Mouse (Mus musculus) kidney, adult 11 months (tissue): Measurements from ENCODE around the gene Zmynd11.
"Not testable (repeated sequence)": the region's sequence is repeated elsewhere in the genome, so short reads cannot be mapped to it uniquely, and the experiment has no call there.

ENCODE experiments used
- DNase-seq: peaks from one replicate; pipeline ENCODE4 v3.0.0; 2022

The Zmynd11 gene

GRCm38 (mm10) chr13:9764646-9765536 lies at the start of gene Zmynd11:
TSS of gene Zmynd11 (minus strand) at chr13:9765330.
- peak; percentile 47 for DNase-seq

- DNase-seq = no peak
Measured at GRCm38 (mm10) chr13:9795889-9796631, 30.9 kb upstream of the Zmynd11 start.

- DNase-seq = no peak
Measured at GRCm38 (mm10) chr13:9786050-9786449, 20.9 kb upstream of the Zmynd11 start.

DNA sequence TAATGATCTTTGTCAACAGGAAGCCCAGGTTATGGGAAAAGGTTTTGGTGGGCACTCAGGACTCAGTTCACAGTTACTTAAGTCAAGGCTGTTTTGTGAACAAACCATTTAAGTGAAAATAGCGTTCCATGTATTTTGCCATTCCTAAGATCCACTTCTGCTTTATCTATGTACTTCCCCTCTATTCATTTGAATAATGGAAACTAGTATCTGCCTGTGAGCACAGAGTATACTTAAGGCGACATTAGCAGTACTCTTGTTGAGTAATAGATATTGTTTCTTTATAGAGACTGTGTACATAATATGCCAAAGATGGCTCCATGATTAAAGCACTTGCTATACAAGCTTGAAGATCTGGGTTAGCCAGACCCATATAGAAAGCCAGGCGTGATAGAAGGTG lies 18.6 kb upstream of the Zmynd11 start:
- no peak for DNase-seq

- peak; percentile 36 for DNase-seq
Measured at GRCm38 (mm10) chr13:9775901-9776300, 10.8 kb upstream of the Zmynd11 start.

- no peak for DNase-seq
Measured at GRCm38 (mm10) chr13:9774077-9774476, 8.9 kb upstream of the Zmynd11 start.

- DNase-seq = no peak
Measured at GRCm38 (mm10) chr13:9767279-9767678, 2.1 kb upstream of the Zmynd11 start.

DNA sequence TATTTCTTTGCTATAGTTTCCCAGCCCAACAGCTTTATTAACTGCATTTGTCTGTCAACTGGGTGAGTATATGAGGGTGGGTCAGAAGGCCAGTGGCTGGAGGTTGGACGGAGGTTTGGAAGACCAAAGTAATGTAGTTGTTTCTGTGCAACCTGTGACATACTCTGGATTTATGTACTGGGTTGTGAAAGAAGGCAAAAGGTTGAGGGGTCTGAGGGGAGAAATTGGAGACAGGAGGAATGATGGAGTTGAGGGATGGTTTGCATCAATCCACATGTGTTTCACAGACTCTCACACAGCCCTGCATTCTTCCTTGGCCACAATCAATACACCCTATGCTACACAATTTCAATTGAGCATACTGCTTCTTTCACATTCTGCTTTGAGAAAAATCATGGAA lies 1.4 kb upstream of the Zmynd11 start:
- DNase-seq = no peak

DNA sequence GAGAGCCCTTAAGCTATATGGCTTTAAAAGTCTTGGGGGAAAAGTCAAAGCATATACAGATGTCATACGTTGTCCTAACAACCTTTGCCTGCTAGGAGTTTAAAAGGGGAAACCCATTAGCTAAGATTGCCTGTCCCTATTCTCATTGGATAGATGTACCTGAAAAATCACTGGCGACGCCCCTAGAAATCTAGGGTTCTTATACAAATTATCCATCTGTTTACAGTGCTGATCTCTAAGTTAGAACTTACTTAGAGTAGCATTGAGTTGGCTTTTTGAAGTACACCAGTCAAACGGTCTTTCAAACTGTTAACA lies 364 bp upstream of the Zmynd11 start:
- DNase-seq = no peak

- peak; percentile 66 for DNase-seq
Measured at GRCm38 (mm10) chr13:9763828-9764645, 1.1 kb downstream of the Zmynd11 start.

- DNase-seq = peak; percentile 25
Measured at GRCm38 (mm10) chr13:9763100-9763827, 1.9 kb downstream of the Zmynd11 start.

GRCm38 (mm10) chr13:9760057-9760456 lies 5.1 kb downstream of the Zmynd11 start:
- DNase-seq = no peak

DNA sequence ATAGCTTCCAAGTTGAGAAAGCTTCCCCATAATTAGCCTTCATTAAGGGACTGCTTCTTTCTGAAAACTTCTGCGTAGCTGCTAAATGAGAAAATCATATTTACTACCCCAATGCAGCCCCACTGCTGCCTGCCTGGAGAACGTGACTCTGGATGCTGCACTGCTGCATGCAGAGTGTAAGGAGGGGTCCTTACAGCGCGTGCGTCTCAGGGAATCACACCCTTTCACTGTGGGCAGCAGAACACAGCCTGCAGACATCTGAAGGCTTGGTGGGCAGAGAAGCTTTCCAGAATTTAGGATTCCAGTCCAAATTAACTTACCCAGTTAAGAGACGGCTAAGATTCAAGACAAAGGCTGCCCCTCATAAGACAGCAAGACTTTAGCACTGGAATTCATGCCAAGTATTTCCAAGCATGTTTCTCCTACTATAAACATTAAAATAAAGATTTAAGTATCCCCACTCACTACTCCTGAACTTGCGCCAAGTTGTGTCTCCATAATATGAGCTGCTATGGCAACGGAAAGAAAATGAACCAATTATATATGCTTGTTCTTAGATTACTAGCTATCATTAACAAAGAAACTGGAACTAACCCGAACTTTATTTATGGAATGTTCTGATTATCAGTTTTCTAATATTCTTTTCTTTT lies 7.2 kb downstream of the Zmynd11 start:
- no peak for DNase-seq

GRCm38 (mm10) chr13:9753706-9754105 lies 11.4 kb downstream of the Zmynd11 start:
- no peak for DNase-seq

- DNase-seq = no peak
Measured at GRCm38 (mm10) chr13:9750320-9750719, 14.8 kb downstream of the Zmynd11 start.

DNA sequence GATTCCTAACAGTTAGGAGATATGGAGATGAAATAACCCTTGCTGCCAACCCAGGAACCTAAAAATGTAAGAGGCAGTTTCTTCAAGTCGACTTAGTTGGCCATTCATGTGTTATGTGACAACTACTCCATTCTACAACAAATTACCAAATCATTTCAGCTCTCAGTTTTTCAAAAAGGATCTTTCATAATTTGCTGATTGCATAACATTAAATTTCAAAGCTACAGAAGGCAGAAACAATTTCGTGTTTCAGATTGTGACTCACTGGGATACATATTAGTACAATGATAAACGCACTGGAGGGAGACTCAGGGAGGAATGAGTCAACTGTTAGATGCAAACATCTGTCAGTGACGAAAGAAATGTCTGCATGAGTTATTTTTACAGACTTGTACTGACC lies 15.3 kb downstream of the Zmynd11 start:
- DNase-seq = no peak

DNA sequence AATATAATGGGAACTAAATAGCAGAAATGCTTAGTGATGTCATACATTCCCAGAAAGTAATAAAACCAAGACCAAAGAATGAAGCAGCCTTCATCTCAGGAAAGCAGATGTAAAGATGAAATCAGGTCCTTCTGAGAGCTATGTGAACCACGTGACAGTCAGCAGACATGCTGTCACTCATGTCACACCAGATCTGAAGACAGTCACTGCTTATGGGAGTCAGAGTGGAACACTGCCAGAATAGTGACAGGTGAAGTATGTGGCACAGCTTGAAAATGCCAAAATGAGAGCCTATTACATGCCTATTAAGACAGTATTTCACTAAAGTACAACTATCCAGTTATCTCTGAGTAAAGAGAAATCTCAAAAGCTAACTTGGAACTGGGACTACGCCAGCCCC lies 26.9 kb downstream of the Zmynd11 start:
- no peak for DNase-seq

- no peak for DNase-seq
Measured at GRCm38 (mm10) chr13:9737024-9737423, 28.1 kb downstream of the Zmynd11 start.

- DNase-seq = not testable (repeated sequence)
Measured at GRCm38 (mm10) chr13:9732262-9732661, 32.9 kb downstream of the Zmynd11 start.

GRCm38 (mm10) chr13:9729073-9729472 lies 36.1 kb downstream of the Zmynd11 start:
- no peak for DNase-seq

GRCm38 (mm10) chr13:9715224-9715623 lies 49.9 kb downstream of the Zmynd11 start:
- DNase-seq = no peak
